Mouse (Mus musculus): ENCODE measurements around the gene Tmc6.

DNA sequence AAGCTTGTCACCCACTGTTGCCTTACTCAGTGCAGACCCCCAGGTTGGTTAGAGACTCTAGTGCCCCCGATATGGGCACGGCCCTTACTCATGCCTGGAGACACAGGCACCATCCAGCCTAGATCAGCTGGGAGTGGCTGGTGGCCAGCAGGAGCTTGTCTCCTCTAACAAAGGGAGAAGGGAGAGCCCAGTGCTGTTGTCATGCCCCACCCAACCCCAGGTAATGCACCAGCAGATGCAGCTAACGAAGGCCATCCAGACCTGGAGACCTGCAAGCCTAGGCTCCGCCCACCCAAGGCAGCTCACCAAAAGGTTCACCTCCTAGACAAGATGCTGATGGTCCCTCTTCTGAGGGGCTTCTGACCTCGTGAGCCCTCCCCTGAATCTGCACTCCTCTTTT, 16.6 kb downstream of the Tmc6 start:
- TF ChIP-seq CTCF (IDR thresholded peaks at IDR 0.05): no peak
- no peak for TF ChIP-seq POLR2A (IDR thresholded peaks at IDR 0.05; ENCODE audit: insufficient read depth, low read depth, low read length)
- no peak for TF ChIP-seq EP300 (IDR thresholded peaks at IDR 0.05; ENCODE audit: insufficient read depth, low read depth, low read length)
